Comparison of ENCODE assay signal across 27 mouse cellular contexts in genomic region chr9:32376863-32377590, GRCm38 (mm10). TPM values are rescaled to one million over a fixed set of nuclear protein-coding genes. Genes with fewer than 3 reads are reported as not detected.
"Had no signal": no experiment of that assay in that cellular context is flagged by ENCODE, and none has a peak within 500 bp of the region (broad histone marks: within the 10 kb centered on the region; RNA-seq: fewer than 3 reads in every experiment).

No protein-coding gene starts in this region.

- H3K27me3 ChIP-seq: limb, embryonic 12.5 days; midbrain, embryonic 13.5 days; neural tube, embryonic 13.5 days; stomach, embryonic 15.5 days had no signal

- H3K4me2 ChIP-seq: limb, embryonic 12.5 days; limb, embryonic 15.5 days; liver, embryonic 11.5 days; lung, embryonic 14.5 days; midbrain, embryonic 13.5 days; neural tube, embryonic 13.5 days; stomach, embryonic 15.5 days had no signal

- H3K9ac ChIP-seq: limb, embryonic 12.5 days; limb, embryonic 15.5 days; liver, embryonic 14.5 days; liver, postnatal 0 days; lung, embryonic 14.5 days; midbrain, embryonic 13.5 days; neural tube, embryonic 13.5 days; stomach, embryonic 15.5 days had no signal

- H3K27ac ChIP-seq: limb, embryonic 12.5 days; limb, embryonic 15.5 days; liver, embryonic 14.5 days; macrophage; midbrain, embryonic 13.5 days; neural tube, embryonic 13.5 days; stomach, embryonic 15.5 days had no signal

- H3K36me3 ChIP-seq: limb, embryonic 12.5 days; limb, embryonic 15.5 days; midbrain, embryonic 13.5 days; neural tube, embryonic 13.5 days; stomach, embryonic 15.5 days had no signal

- DNase-seq: left cerebral cortex, postnatal 4 days; liver, postnatal 0 days; lung, embryonic 14.5 days; retina, postnatal 1 day; right cerebral cortex, postnatal 25 days; spleen, adult 18-20 months; thymus, postnatal 25 days had no signal

- H3K4me3 ChIP-seq: limb, embryonic 12.5 days; limb, embryonic 15.5 days; midbrain, embryonic 13.5 days; myocyte; neural tube, embryonic 13.5 days; stomach, embryonic 15.5 days had no signal

- H3K9me3 ChIP-seq: limb, embryonic 12.5 days; limb, embryonic 15.5 days; midbrain, embryonic 13.5 days; neural tube, embryonic 13.5 days; stomach, embryonic 15.5 days had no signal

- H3K4me1 ChIP-seq: limb, embryonic 12.5 days; limb, embryonic 15.5 days; midbrain, embryonic 13.5 days; neural tube, embryonic 13.5 days; stomach, embryonic 15.5 days had no signal

- ATAC-seq: intestine, postnatal 0 days; liver, postnatal 0 days; lung, postnatal 0 days; midbrain, embryonic 13.5 days; midbrain, embryonic 16.5 days had no signal

RNA-seq across cellular contexts. Expression of gene Kcnj1, which starts 4.7 kb away (rescaled TPM):
- total RNA-seq: layer of hippocampus, adult 8-10 months; layer of hippocampus, postnatal 10 days; left cerebral cortex, adult 8-10 months; left cerebral cortex, postnatal 14 days; left cerebral cortex, postnatal 4 days; megakaryocyte, adult 5-6 weeks had no signal
- polyA plus RNA-seq: intestine, embryonic 14.5 days; intestine, postnatal 0 days; limb, embryonic 12.5 days; limb, embryonic 15.5 days; liver, embryonic 11.5 days; liver, embryonic 14.5 days; liver, postnatal 0 days; lung, embryonic 14.5 days; lung, postnatal 0 days; macrophage; midbrain, embryonic 13.5 days; midbrain, embryonic 16.5 days; myocyte; neural tube, embryonic 13.5 days; stomach, embryonic 15.5 days; thymus, postnatal 0 days had no signal

RNA-seq across cellular contexts. Expression of gene Kcnj5, which starts 32.9 kb away (rescaled TPM):
- total RNA-seq: monocyte, adult 5-6 weeks had no signal
- polyA plus RNA-seq: myocyte; thymus, postnatal 0 days had no signal
